25 mouse cellular contexts compared by ENCODE assay signal in genomic region chr12:72240506-72240905, GRCm38 (mm10). TPM values are rescaled to one million over a fixed set of nuclear protein-coding genes. Genes with fewer than 3 reads are reported as not detected.
"Had no signal": no experiment of that assay in that cellular context is flagged by ENCODE, and none has a peak within 500 bp of the region (broad histone marks: within the 10 kb centered on the region; RNA-seq: fewer than 3 reads in every experiment).

No protein-coding gene starts in this region.

- H3K27me3 ChIP-seq: neural tube, embryonic 13.5 days; neural tube, embryonic 15.5 days had no signal

- H3K27ac ChIP-seq: midbrain, embryonic 10.5 days had no signal

- H3K4me3 ChIP-seq: midbrain, embryonic 10.5 days; myocyte; neural tube, embryonic 13.5 days; neural tube, embryonic 15.5 days had no signal

- DNase-seq: lung, adult 18-20 months; lung, embryonic 14.5 days; lung, postnatal 10 days; lung, postnatal 4 days; midbrain, embryonic 14.5 days; retina, postnatal 1 day; right cerebral cortex, adult 18-20 months; right cerebral cortex, postnatal 25 days; right cerebral cortex, postnatal 4 days; spleen, adult 18-20 months; thymus, adult 18-20 months; thymus, postnatal 14 days; thymus, postnatal 36 days had no signal

- H3K9ac ChIP-seq: lung, embryonic 14.5 days; neural tube, embryonic 13.5 days; neural tube, embryonic 15.5 days had no signal

- H3K4me2 ChIP-seq: lung, embryonic 14.5 days; neural tube, embryonic 13.5 days; neural tube, embryonic 15.5 days had no signal

- H3K36me3 ChIP-seq: midbrain, embryonic 10.5 days; neural tube, embryonic 13.5 days; neural tube, embryonic 15.5 days had no signal

- H3K9me3 ChIP-seq: midbrain, embryonic 10.5 days; neural tube, embryonic 13.5 days; neural tube, embryonic 15.5 days had no signal

RNA-seq across cellular contexts. Expression of gene Ccdc175, which starts 55.7 kb away (rescaled TPM):
- total RNA-seq: megakaryocyte, adult 5-6 weeks; megakaryocyte-erythroid progenitor cell, adult 5-6 weeks had no signal
- polyA plus RNA-seq: liver, embryonic 16.5 days; lung, embryonic 14.5 days; lung, embryonic 16.5 days; midbrain, embryonic 10.5 days; myocyte; neural tube, embryonic 13.5 days; neural tube, embryonic 15.5 days; small intestine, adult 2 months; stomach, embryonic 14.5 days; stomach, embryonic 16.5 days; thymus, postnatal 0 days had no signal
